In the genomic region with DNA sequence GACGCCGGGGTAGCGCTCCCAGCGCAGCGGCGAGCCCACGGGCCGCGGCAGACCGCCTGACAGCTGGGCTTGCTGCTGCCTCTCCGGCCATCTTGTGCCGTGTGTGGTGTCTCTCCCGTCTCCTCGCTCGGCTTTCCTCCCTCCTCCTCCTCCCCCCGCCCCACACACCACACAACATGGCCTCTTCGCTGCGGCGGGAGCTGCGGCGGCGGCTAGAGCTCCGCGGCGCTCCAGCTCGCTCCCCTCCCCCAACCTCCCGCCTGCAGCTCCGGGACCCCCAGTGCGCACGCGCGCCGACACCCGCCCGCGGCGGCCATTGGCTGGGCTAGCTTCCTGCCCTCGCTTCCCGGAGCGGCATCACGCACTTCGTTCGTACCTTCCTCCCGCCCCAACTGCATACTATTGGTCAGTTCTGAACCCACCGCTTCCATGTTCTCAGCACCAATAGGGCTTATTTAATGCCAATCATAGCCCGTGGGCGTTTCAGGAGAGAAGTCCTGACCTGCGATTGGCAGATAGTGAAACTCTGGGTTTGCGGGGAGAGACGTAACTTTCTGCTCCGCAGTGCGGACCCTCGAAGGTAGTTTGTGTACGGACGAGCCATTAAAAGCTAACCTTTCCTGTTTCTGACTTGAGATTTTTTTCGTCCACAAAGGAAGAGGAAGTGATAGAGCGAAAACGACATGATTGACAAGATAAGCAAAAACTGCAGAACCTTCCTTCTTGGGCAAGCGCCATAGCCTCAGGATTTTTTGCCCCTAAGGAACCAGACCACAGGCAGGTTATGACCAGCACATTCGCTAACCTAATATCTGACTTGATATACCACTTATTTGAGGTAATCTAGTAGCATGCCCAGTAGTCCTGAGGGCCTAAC, we compare ENCODE assay signal across 8 mouse cellular contexts. TPM values are rescaled to one million over a fixed set of nuclear protein-coding genes. Genes with fewer than 3 reads are reported as not detected.
A peak's percentile ranks its signal among the peaks of the same experiment; 100 is the strongest.
DNase-seq lines count a peak whose midpoint lies in the region; ATAC-seq and TF ChIP-seq lines count a peak whose summit lies in the region.

No protein-coding gene starts in this region.

- peak; percentile 100 for DNase-seq in ES-E14 (ENCODE audit: low read depth, low spot score)
- peak; percentile 100 for DNase-seq in cerebellum, adult 11-12 months
- peak; percentile 99 for DNase-seq in heart, postnatal 25 days (ENCODE audit: low spot score)
- DNase-seq in layer of hippocampus, adult 18-20 months (ENCODE audit: low spot score in 2 of 2), result peak; percentile 99 to 100
- DNase-seq in lung, adult 2 months, result peak; percentile 96
- DNase-seq in thymus, adult 18-20 months, result peak; percentile 100

- peaks cover 6 to 10% of the 10 kb centered on the region in 2 experiments; a peak in 2 of 4 replicates for H3K4me1 ChIP-seq in ES-E14 (ENCODE audit: control insufficient read depth in 2 of 2, insufficient read depth in 2 of 2, low read length in 2 of 2, poor library complexity in 1 of 2)
- peaks cover 9% of the 10 kb centered on the region for H3K4me1 ChIP-seq in forebrain, embryonic 15.5 days
- H3K4me1 ChIP-seq in lung, adult 2 months (ENCODE audit: control insufficient read depth, insufficient read depth, low read length), result peaks cover 2% of the 10 kb centered on the region

- peak; percentile 100 for ATAC-seq in forebrain, embryonic 15.5 days (replicated peaks)
- ATAC-seq in neutrophil, adult 5-6 weeks (ENCODE audit: extremely low read depth, insufficient number of reproducible peaks, low FRiP score, poor library complexity, severe bottlenecking), result peak; percentile 94

- H3K4me3 ChIP-seq in ES-E14 (ENCODE audit: insufficient read depth in 1 of 2, low read depth in 1 of 2, low read length in 2 of 2, poor library complexity in 1 of 2, severe bottlenecking in 1 of 2), result peak overlapping the region; percentile 87 to 94
- peak overlapping the region; percentile 69 for H3K4me3 ChIP-seq in forebrain, embryonic 15.5 days
- H3K4me3 ChIP-seq in lung, adult 2 months (replicated peaks; ENCODE audit: extremely low read depth, low read depth, low read length), result peak overlapping the region; percentile 88

- in situ Hi-C loops in ES-E14 (cut with MboI; ENCODE audit: low sequenced_read_pairs in 2 of 2, unreplicated experiment in 2 of 2), result no loop called here

- H3K27ac ChIP-seq in ES-E14 (ENCODE audit: insufficient read depth, low read depth, low read length, poor library complexity, severe bottlenecking), result peak overlapping the region; percentile 94
- H3K27ac ChIP-seq in forebrain, embryonic 15.5 days (replicated peaks), result peak overlapping the region; percentile 100

- peak; percentile 100 for TF ChIP-seq POLR2A in lung, adult 2 months (IDR thresholded peaks at IDR 0.05; ENCODE audit: borderline replicate concordance, extremely low read depth, low read depth, low read length)

- TF ChIP-seq CTCF in lung, adult 2 months (IDR thresholded peaks at IDR 0.05; ENCODE audit: insufficient read depth, low read length), result no peak

- no peaks in the 10 kb centered on the region for H3K36me3 ChIP-seq in ES-E14 (ENCODE audit: control insufficient read depth, insufficient read depth, low read length, poor library complexity, severe bottlenecking)
- no peaks in the 10 kb centered on the region for H3K36me3 ChIP-seq in forebrain, embryonic 15.5 days

- intact Hi-C loops in heart, postnatal 25 days (cut with DNase I), result loop anchor here (1.0 kb wide), 1 partner anchor 60 kb away; no protein-coding TSS in a partner anchor

- under 1% methylated on average over 54 of the region's 60 CpGs for WGBS in forebrain, embryonic 15.5 days
- under 1% methylated on average over 60 of the region's 60 CpGs for WGBS in lung, adult 2 months

- H3K9me3 ChIP-seq in ES-E14 (ENCODE audit: control insufficient read depth, insufficient read depth, low read depth, low read length), result no peaks in the 10 kb centered on the region
- no peaks in the 10 kb centered on the region for H3K9me3 ChIP-seq in forebrain, embryonic 15.5 days

- peak overlapping the region; percentile 95 for H3K9ac ChIP-seq in ES-E14 (ENCODE audit: insufficient read depth, low read depth, low read length, poor library complexity, severe bottlenecking)
- H3K9ac ChIP-seq in forebrain, embryonic 15.5 days (replicated peaks), result peak overlapping the region; percentile 100

- H3K4me2 ChIP-seq in forebrain, embryonic 15.5 days (replicated peaks), result peak overlapping the region; percentile 52

- H3K27me3 ChIP-seq in forebrain, embryonic 15.5 days, result no peaks in the 10 kb centered on the region

TF ChIP-seq in ES-E14, 5 proteins besides CTCF, POLR2A, EP300 and RAD21:
- TF ChIP-seq ZNF384 (IDR thresholded peaks at IDR 0.05; ENCODE audit: low read depth, low read length) (no peak), HCFC1 (IDR thresholded peaks at IDR 0.05; ENCODE audit: borderline replicate concordance, insufficient read depth, low read length) (0 out of 2 replicates have a peak, but pooled peaks have one; percentile 40), CHD2 (IDR thresholded peaks at IDR 0.05; ENCODE audit: low read depth, low read length) (peak; percentile 95), ZC3H11A (IDR thresholded peaks at IDR 0.05; ENCODE audit: borderline replicate concordance, low read depth, low read length) (no peak), MAFK (IDR thresholded peaks at IDR 0.05; ENCODE audit: insufficient read depth, low read depth, low read length) (no peak)

RNA-seq across cellular contexts. Expression of gene Chd2, which starts 16.9 kb away (rescaled TPM):
- total RNA-seq in ES-E14 (2012; rRNA removed), result 46.6 and 70.8 TPM in 2 replicates
- 58.0 and 67.1 TPM in 2 replicates for polyA plus RNA-seq in forebrain, embryonic 15.5 days (2015; fragmentation: Nextera tagmentation; extraction: Ambion mirVana)
- total RNA-seq in heart, postnatal 25 days (2021), result 10 to 100 TPM; 40.4 to 41.2 TPM
- total RNA-seq in layer of hippocampus, adult 18-20 months (2021), result 10 to 100 TPM; 50.7 to 55.7 TPM
- polyA plus RNA-seq in lung, adult 2 months (2012; rRNA removed), result 41.0 and 48.5 TPM in 2 replicates
- total RNA-seq in neutrophil, adult 5-6 weeks (2017), result 492 and 505 TPM in 2 replicates

Comparison
In these comparisons a context has a peak if more than half of its experiments do, and no peak if none do; other contexts are left out.
1. Peak in every context shown above with its lines: DNase-seq, ATAC-seq, H3K4me3 ChIP-seq and H3K27ac ChIP-seq.